Mouse (Mus musculus) hindbrain, embryonic 16.5 days (tissue): ENCODE data around the gene Ptafr. TPM values are rescaled to one million over a fixed set of nuclear protein-coding genes. Genes with fewer than 3 reads are reported as not detected.

Experiments used
- ATAC-seq: fragments of 200-750 bp; cut with Nextera tagmentation; 2 replicates; pipeline ENCODE4 v1.8.0; 2017; ENCODE audit warnings: moderate TSS enrichment, moderate library complexity
- H3K27ac ChIP-seq: fragments of 300-500 bp; sonication (generic); 2 replicates; pipeline ENCODE4 v1.5.1; 2014; ENCODE audit warnings: low read depth, mild to moderate bottlenecking, control low read depth, low read length, moderate library complexity
- H3K27me3 ChIP-seq: fragments of 300-500 bp; sonication (generic); replicated peaks from 2 replicates; pipeline ENCODE4 v1.6.1; 2014; ENCODE audit warnings: low read length; ENCODE audit not compliant: control insufficient read depth, insufficient read depth
- H3K36me3 ChIP-seq: fragments of 300-500 bp; sonication (generic); 2 replicates; pipeline ENCODE4 v1.6.1; 2014; ENCODE audit warnings: mild to moderate bottlenecking, low read length, moderate library complexity, mixed read lengths; ENCODE audit not compliant: control insufficient read depth, insufficient read depth
- H3K4me1 ChIP-seq: fragments of 300-500 bp; sonication (generic); 2 replicates; pipeline ENCODE4 v1.6.1; 2014; ENCODE audit warnings: low read depth, low read length; ENCODE audit not compliant: control insufficient read depth, insufficient read depth
- H3K4me2 ChIP-seq: fragments of 300-500 bp; sonication (generic); 2 replicates; pipeline ENCODE4 v1.6.1; 2014; ENCODE audit warnings: mild to moderate bottlenecking, low read length, control low read depth, moderate library complexity
- H3K4me3 ChIP-seq: fragments of 300-500 bp; sonication (generic); 2 replicates; pipeline ENCODE4 v1.5.1; 2014; ENCODE audit warnings: mild to moderate bottlenecking, low read length, control low read depth, moderate library complexity
- H3K9ac ChIP-seq: fragments of 300-500 bp; sonication (generic); 2 replicates; pipeline ENCODE4 v1.6.1; 2014; ENCODE audit warnings: low read depth, mild to moderate bottlenecking, control low read depth, low read length, moderate library complexity
- H3K9me3 ChIP-seq: fragments of 300-500 bp; sonication (generic); 2 replicates; pipeline ENCODE4 v1.6.1; 2014; ENCODE audit warnings: mild to moderate bottlenecking, low read length, moderate library complexity; ENCODE audit not compliant: control insufficient read depth
- WGBS: fragments of 180-500 bp; shearing (Covaris S2); extraction: QIAGEN DNeasy Blood & Tissue Kit; methylation state at CpG from one replicate; pipeline ENCODE4 v1.1.7; 2014; 5-methylcytosine and 5-hydroxymethylcytosine counted together
- polyA plus RNA-seq: library from polyadenylated mRNA; unstranded; fragments of >200 nt; fragmentation: Nextera tagmentation; extraction: Ambion mirVana; gene quantifications from 2 replicates; pipeline ENCODE4 v1.2.1, GENCODE M21; 2015

The Ptafr gene
- polyA plus RNA-seq, 1 experiment from 2014 or later, result 0.48 TPM

GRCm38 (mm10) chr4:132573327-132573726, 9.5 kb downstream of the Ptafr start:
- no peaks in the 10 kb centered on the region for H3K27me3 ChIP-seq
- H3K4me3 ChIP-seq, result no peak overlapping the region
- no peaks in the 10 kb centered on the region for H3K9me3 ChIP-seq
- no peaks in the 10 kb centered on the region for H3K36me3 ChIP-seq
- no peak overlapping the region for H3K9ac ChIP-seq
- H3K27ac ChIP-seq, result no peak overlapping the region
- no peak overlapping the region for H3K4me2 ChIP-seq
- H3K4me1 ChIP-seq, result no peaks in the 10 kb centered on the region
- ATAC-seq, result no peak
- 61% methylated on average over 11 of the region's 11 CpGs for WGBS

GRCm38 (mm10) chr4:132574809-132575347, 11.0 kb downstream of the Ptafr start:
- Histone ChIP-seq H3K9me3 (no peaks in the 10 kb centered on the region), H3K27me3 (no peaks in the 10 kb centered on the region), H3K4me3 (no peak overlapping the region), H3K27ac (no peak overlapping the region), H3K9ac (no peak overlapping the region), H3K4me2 (no peak overlapping the region), H3K4me1 (no peaks in the 10 kb centered on the region), H3K36me3 (no peaks in the 10 kb centered on the region)
- no peak for ATAC-seq
- 89% methylated on average over 1 of the region's 1 CpGs for WGBS

- ATAC-seq, result no peak
- Histone ChIP-seq H3K4me2 (no peak overlapping the region), H3K4me1 (no peaks in the 10 kb centered on the region), H3K27ac (no peak overlapping the region), H3K9me3 (no peaks in the 10 kb centered on the region; the same call in 1 of the 2 replicates), H3K36me3 (no peaks in the 10 kb centered on the region), H3K4me3 (no peak overlapping the region), H3K9ac (no peak overlapping the region), H3K27me3 (no peaks in the 10 kb centered on the region)
- WGBS, result 63% methylated on average over 3 of the region's 3 CpGs
Observed at GRCm38 (mm10) chr4:132583781-132584180, 19.9 kb downstream of the Ptafr start.

GRCm38 (mm10) chr4:132584975-132585374, 21.1 kb downstream of the Ptafr start:
- WGBS, result 97% methylated on average over 2 of the region's 2 CpGs
- H3K9ac ChIP-seq, result no peak overlapping the region
- no peak overlapping the region for H3K4me2 ChIP-seq
- H3K36me3 ChIP-seq, result no peaks in the 10 kb centered on the region
- H3K4me1 ChIP-seq, result no peaks in the 10 kb centered on the region
- no peaks in the 10 kb centered on the region for H3K27me3 ChIP-seq
- H3K9me3 ChIP-seq, result no peaks in the 10 kb centered on the region; the same call in 1 of the 2 replicates
- H3K4me3 ChIP-seq, result no peak overlapping the region
- no peak overlapping the region for H3K27ac ChIP-seq
- no peak for ATAC-seq

- H3K9me3 ChIP-seq, result no peaks in the 10 kb centered on the region
- no peak overlapping the region for H3K4me2 ChIP-seq
- H3K4me1 ChIP-seq, result no peaks in the 10 kb centered on the region
- no peak for ATAC-seq
- WGBS, result 98% methylated on average over 4 of the region's 4 CpGs
- no peak overlapping the region for H3K27ac ChIP-seq
- H3K27me3 ChIP-seq, result no peaks in the 10 kb centered on the region
- no peaks in the 10 kb centered on the region for H3K36me3 ChIP-seq
- H3K9ac ChIP-seq, result no peak overlapping the region
- no peak overlapping the region for H3K4me3 ChIP-seq
Observed at GRCm38 (mm10) chr4:132586282-132586681, 22.4 kb downstream of the Ptafr start.

GRCm38 (mm10) chr4:132588512-132588911, 24.6 kb downstream of the Ptafr start:
- ATAC-seq, result no peak
- Histone ChIP-seq H3K27me3 (no peaks in the 10 kb centered on the region), H3K4me3 (no peak overlapping the region), H3K36me3 (no peaks in the 10 kb centered on the region), H3K9me3 (no peaks in the 10 kb centered on the region), H3K4me2 (no peak overlapping the region), H3K9ac (no peak overlapping the region), H3K4me1 (no peaks in the 10 kb centered on the region), H3K27ac (no peak overlapping the region)
- WGBS, result 84% methylated on average over 3 of the region's 3 CpGs

- no peak overlapping the region for H3K4me2 ChIP-seq
- WGBS, result 84% methylated on average over 10 of the region's 10 CpGs
- ATAC-seq, result no peak
- H3K9ac ChIP-seq, result no peak overlapping the region
- no peaks in the 10 kb centered on the region for H3K27me3 ChIP-seq
- no peaks in the 10 kb centered on the region for H3K36me3 ChIP-seq
- no peaks in the 10 kb centered on the region for H3K4me1 ChIP-seq
- no peaks in the 10 kb centered on the region for H3K9me3 ChIP-seq
- no peak overlapping the region for H3K27ac ChIP-seq
- H3K4me3 ChIP-seq, result no peak overlapping the region
Observed at GRCm38 (mm10) chr4:132590642-132591041, 26.8 kb downstream of the Ptafr start.

- Histone ChIP-seq H3K4me3 (no peak overlapping the region), H3K4me1 (no peaks in the 10 kb centered on the region), H3K9ac (no peak overlapping the region), H3K27me3 (no peaks in the 10 kb centered on the region), H3K36me3 (no peaks in the 10 kb centered on the region), H3K27ac (no peak overlapping the region), H3K9me3 (no peaks in the 10 kb centered on the region), H3K4me2 (no peak overlapping the region)
- ATAC-seq, result no peak
- WGBS, result 92% methylated on average over 9 of the region's 9 CpGs
Observed at GRCm38 (mm10) chr4:132592958-132593357, 29.1 kb downstream of the Ptafr start.

GRCm38 (mm10) chr4:132594191-132594590, 30.3 kb downstream of the Ptafr start:
- Histone ChIP-seq H3K9me3 (no peaks in the 10 kb centered on the region), H3K4me2 (no peak overlapping the region), H3K36me3 (no peaks in the 10 kb centered on the region), H3K27ac (no peak overlapping the region), H3K9ac (no peak overlapping the region), H3K4me3 (no peak overlapping the region), H3K27me3 (no peaks in the 10 kb centered on the region), H3K4me1 (no peaks in the 10 kb centered on the region)
- ATAC-seq, result no peak
- WGBS, result 35% methylated on average over 4 of the region's 4 CpGs

GRCm38 (mm10) chr4:132598861-132599260, 35.0 kb downstream of the Ptafr start:
- no peaks in the 10 kb centered on the region for H3K36me3 ChIP-seq
- H3K4me2 ChIP-seq, result no peak overlapping the region
- no peak overlapping the region for H3K27ac ChIP-seq
- WGBS, result 80% methylated on average over 2 of the region's 2 CpGs
- H3K4me1 ChIP-seq, result no peaks in the 10 kb centered on the region
- H3K4me3 ChIP-seq, result no peak overlapping the region
- no peak for ATAC-seq
- no peak overlapping the region for H3K9ac ChIP-seq
- no peaks in the 10 kb centered on the region for H3K9me3 ChIP-seq
- no peaks in the 10 kb centered on the region for H3K27me3 ChIP-seq
